Mouse (Mus musculus) embryonic facial prominence, embryonic 14.5 days (tissue): ENCODE results near the gene Fam19a3. TPM values are rescaled to one million over a fixed set of nuclear protein-coding genes. Genes with fewer than 3 reads are reported as not detected.

Source experiments
- ATAC-seq: fragments of 200-750 bp; cut with Nextera tagmentation; 2 replicates; pipeline ENCODE4 v1.8.0; 2017; ENCODE audit warnings: low read depth, moderate number of reproducible peaks, moderate TSS enrichment
- DNase-seq: peaks from one replicate; pipeline ENCODE4 v3.0.0-alpha.2; 2015; ENCODE audit warnings: low spot score
- H3K27ac ChIP-seq: fragments of 300-500 bp; sonication (generic); replicated peaks from 2 replicates; pipeline ENCODE4 v1.5.1; 2014; ENCODE audit warnings: low read depth, mild to moderate bottlenecking, low read length, moderate library complexity
- H3K27me3 ChIP-seq: fragments of 300-500 bp; sonication (generic); replicated peaks from 2 replicates; pipeline ENCODE4 v1.6.1; 2014; ENCODE audit warnings: low read length; ENCODE audit not compliant: control insufficient read depth, insufficient read depth
- H3K36me3 ChIP-seq: fragments of 300-500 bp; sonication (generic); 2 replicates; pipeline ENCODE4 v1.6.1; 2014; ENCODE audit warnings: low read length, mixed read lengths; ENCODE audit not compliant: control insufficient read depth, insufficient read depth
- H3K4me1 ChIP-seq: fragments of 300-500 bp; sonication (generic); 2 replicates; pipeline ENCODE4 v1.6.1; 2014; ENCODE audit warnings: antibody characterized with exemption, low read length; ENCODE audit not compliant: control insufficient read depth, insufficient read depth
- H3K4me2 ChIP-seq: fragments of 300-500 bp; sonication (generic); 2 replicates; pipeline ENCODE4 v1.6.1; 2014; ENCODE audit warnings: low read depth, mild to moderate bottlenecking, low read length, moderate library complexity, mixed read lengths
- H3K4me3 ChIP-seq: fragments of 300-500 bp; sonication (generic); 2 replicates; pipeline ENCODE4 v1.5.1; 2014; ENCODE audit warnings: low read depth, mild to moderate bottlenecking, low read length
- H3K9ac ChIP-seq: fragments of 300-500 bp; sonication (generic); 2 replicates; pipeline ENCODE4 v1.6.1; 2014; ENCODE audit warnings: low read depth, mild to moderate bottlenecking, low read length, moderate library complexity, mixed read lengths
- H3K9me3 ChIP-seq: fragments of 300-500 bp; sonication (generic); 2 replicates; pipeline ENCODE4 v1.6.1; 2016; ENCODE audit warnings: low read length; ENCODE audit not compliant: control insufficient read depth
- WGBS: fragments of 180-500 bp; shearing (Covaris S2); extraction: QIAGEN DNeasy Blood & Tissue Kit; methylation state at CpG from one replicate; pipeline ENCODE4 v1.1.7; 2014; 5-methylcytosine and 5-hydroxymethylcytosine counted together
- polyA plus RNA-seq: library from polyadenylated mRNA; unstranded; fragments of >200 nt; fragmentation: Nextera tagmentation; extraction: Ambion mirVana; gene quantifications from 2 replicates; pipeline ENCODE4 v1.2.1, GENCODE M21; 2014

The Fam19a3 gene
- polyA plus RNA-seq, 1 experiment from 2014 or later = 0.24 TPM

DNA sequence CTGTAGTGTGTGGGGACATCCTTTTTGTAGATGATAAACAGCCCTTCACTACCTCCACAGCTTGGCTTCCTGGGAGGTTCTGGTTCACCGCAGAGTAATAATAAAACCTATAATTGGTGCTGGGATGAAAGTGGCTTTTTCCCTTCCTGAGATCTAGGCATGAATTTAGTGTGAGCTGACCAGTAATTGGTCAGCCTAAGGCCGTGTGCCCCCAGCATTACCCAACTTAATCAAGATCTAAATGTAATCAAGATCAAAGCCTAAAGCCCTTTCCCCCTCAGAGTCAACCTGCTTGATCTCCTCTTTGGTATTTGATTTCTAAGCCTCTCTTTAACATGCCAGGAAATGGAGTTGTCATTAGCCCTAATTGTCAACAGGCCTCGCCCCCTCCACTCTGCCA is 48.7 kb downstream of the Fam19a3 start:
- ATAC-seq (no peak), DNase-seq (no peak)
- no peaks in the 10 kb centered on the region for H3K36me3 ChIP-seq
- whole genome bisulfite sequencing = 41% methylated on average over 3 of the region's 3 CpGs
- no peak overlapping the region for H3K9ac ChIP-seq
- no peak overlapping the region for H3K4me2 ChIP-seq
- no peak overlapping the region for H3K27ac ChIP-seq
- no peaks in the 10 kb centered on the region for H3K27me3 ChIP-seq
- no peak overlapping the region for H3K4me3 ChIP-seq
- no peaks in the 10 kb centered on the region for H3K9me3 ChIP-seq
- H3K4me1 ChIP-seq = no peaks in the 10 kb centered on the region

DNA sequence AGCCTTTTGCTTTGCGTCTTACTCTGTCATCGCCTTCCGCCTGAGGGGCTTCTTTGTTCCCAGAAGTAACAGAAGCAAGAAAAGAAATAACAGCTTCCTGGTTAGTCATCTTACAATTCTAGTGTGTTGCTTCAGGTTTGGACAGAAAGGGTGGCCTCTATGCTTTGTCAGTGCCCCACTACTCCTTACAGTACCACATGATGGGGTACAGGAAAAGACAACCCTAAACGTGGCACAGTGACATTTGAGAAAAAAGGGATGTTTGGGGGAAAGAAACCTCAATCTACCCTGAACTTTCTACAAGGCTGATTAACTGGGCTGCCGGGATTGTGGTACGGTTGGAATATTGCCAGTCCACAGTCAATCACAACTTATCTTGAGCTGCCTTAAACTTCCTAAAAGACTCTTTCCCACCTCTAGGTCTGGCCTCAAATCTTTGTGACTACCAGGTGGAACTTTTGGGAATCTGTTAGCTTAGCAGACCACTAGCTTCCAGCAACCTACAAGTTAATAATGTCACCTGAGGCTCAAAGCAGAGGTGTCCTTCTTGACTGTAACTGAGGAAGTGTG is 52.3 kb downstream of the Fam19a3 start:
- Histone ChIP-seq H3K4me1 (no peaks in the 10 kb centered on the region), H3K9me3 (no peaks in the 10 kb centered on the region; the same call in 1 of the 2 replicates), H3K27me3 (no peaks in the 10 kb centered on the region), H3K9ac (no peak overlapping the region), H3K27ac (no peak overlapping the region), H3K4me3 (no peak overlapping the region), H3K4me2 (no peak overlapping the region), H3K36me3 (no peaks in the 10 kb centered on the region)
- no peak for DNase-seq
- ATAC-seq = no peak
- WGBS = 60% methylated on average over 6 of the region's 6 CpGs

Other genes starting within 250 kb of the Fam19a3 start
- 30.9 and 39.2 TPM in 2 replicates for gene Slc16a1, start 143.2 kb downstream of the Fam19a3 start, polyA plus RNA-seq
- 3.4 and 3.7 TPM in 2 replicates for gene Ppm1j, start 784 bp downstream of the Fam19a3 start, polyA plus RNA-seq
- gene Rhoc, start 6.5 kb upstream of the Fam19a3 start, polyA plus RNA-seq = 183 and 198 TPM in 2 replicates
- 38.1 and 44.6 TPM in 2 replicates for gene Mov10, start 36.7 kb upstream of the Fam19a3 start, polyA plus RNA-seq
- 32.8 and 35.3 TPM in 2 replicates for gene St7l, start 82.2 kb upstream of the Fam19a3 start, polyA plus RNA-seq
- 192 and 219 TPM in 2 replicates for gene Capza1, start 82.7 kb upstream of the Fam19a3 start, polyA plus RNA-seq
- 1.3 and 1.4 TPM in 2 replicates for gene Wnt2b, start 180.1 kb upstream of the Fam19a3 start, polyA plus RNA-seq